Mouse (Mus musculus) kidney, adult 8-10 months (tissue): ENCODE results near the gene Olfr1008.
"Not testable (repeated sequence)": the region's sequence is repeated elsewhere in the genome, so short reads cannot be mapped to it uniquely, and the experiment has no call there.

ENCODE experiments used
- DNase-seq, 2 experiments: peaks; one replicate each; pipeline ENCODE4 v3.0.0; 2022

The Olfr1008 gene

DNA sequence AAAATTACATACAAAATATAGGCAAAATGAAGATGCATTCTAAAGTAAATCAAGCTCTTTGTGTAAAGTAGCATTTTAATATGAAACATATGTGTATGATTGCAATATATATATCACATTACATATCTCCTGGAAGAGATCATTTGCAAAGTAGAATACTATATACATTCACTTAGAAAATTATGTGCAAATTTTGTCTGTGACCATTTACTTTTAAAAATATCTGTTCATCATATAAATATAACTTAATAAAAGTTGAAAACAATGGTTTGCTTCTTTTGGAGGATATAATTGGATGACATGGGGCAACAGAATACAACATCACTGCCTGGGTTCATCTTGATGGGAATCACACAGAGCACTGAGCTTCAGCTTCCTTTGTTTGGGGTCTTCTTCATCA is at the start of gene Olfr1008:
Gene Olfr1008, plus strand, starts transcription at position 301 of the 400 bp plus-strand sequence.
- DNase-seq = no peak

DNA sequence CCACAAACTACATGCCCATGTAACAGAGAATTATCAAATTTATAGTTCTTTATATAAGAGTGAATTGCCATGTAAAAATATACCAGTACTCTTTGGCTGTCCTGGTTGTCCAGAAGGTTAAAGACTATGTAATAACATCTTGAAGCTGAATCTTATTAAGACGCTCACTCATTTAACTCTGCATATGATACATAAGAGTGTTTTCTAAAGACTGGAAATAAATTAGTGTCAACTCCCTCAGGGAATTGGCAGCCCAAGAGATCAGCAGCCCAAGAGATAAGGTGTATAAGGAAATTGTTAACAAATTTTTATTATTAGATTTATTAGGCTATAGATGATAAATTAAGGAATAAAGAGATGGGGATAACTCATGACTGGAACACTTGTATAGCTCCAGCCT is 38.6 kb upstream of the Olfr1008 start, which contains the start of gene Olfr1002:
Gene Olfr1002, minus strand, starts transcription at position 101 of the 400 bp plus-strand sequence.
- DNase-seq = no peak

DNA sequence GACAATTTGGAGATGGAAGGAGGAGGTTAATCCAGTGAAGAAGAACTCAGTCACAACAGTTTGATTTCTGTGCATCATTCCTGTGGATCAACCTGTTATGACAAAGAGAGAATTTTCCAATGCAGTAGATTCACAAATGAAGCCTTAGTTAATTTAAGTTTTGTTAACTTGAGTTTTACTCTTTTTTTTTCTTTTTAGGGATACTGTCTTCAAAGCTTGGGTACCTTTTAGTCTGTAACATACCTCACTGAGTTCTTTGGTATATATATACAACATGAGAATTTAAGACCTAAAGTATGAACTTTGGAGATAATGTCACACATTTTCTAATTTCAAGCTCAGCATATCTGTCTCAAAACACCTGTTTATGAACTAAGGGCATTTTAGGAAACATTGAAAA is 24.9 kb upstream of the Olfr1008 start, which contains the start of gene Olfr154:
Gene Olfr154, minus strand, starts transcription at position 101 of the 400 bp plus-strand sequence.
- DNase-seq = not testable (repeated sequence)

DNA sequence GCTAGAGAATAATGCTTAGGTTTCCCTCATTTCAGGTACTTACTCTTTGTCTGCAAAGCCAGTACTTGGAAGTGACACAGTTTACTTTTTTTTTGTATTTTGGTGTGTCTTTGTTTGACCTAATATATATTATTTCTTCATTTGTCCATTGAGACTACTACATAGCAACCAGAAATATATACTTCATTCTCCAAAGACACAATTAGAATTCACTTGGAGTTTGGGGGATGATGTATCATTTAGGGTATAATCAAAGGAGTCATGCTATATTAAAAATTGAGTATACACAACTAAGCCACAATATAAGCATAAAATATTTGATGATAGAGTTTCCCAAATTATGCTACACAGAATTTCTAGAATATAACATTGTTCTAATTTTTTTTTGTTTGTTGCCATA is 10.6 kb upstream of the Olfr1008 start, which contains the start of gene Olfr1006:
Gene Olfr1006, minus strand, starts transcription at position 101 of the 400 bp plus-strand sequence.
- no peak for DNase-seq

DNA sequence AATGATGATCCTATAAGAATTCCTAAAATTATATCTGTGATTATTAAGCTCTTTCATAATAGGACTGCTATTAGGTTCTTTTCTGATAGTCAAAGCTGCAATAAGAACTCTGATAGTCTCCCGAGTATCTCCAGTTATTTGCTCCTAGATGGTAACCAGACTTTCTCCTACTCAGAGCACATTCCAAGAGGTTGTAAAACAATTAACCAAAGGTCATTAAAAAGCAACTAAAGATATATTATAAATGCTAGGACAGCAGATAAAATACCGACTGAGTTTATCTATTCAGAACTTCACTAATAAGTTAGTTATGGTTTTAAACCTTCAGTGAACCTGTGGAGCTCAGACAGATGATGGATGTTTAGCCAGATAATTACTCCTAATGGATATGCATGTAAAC is 21.4 kb downstream of the Olfr1008 start:
- DNase-seq = not testable (repeated sequence)

DNA sequence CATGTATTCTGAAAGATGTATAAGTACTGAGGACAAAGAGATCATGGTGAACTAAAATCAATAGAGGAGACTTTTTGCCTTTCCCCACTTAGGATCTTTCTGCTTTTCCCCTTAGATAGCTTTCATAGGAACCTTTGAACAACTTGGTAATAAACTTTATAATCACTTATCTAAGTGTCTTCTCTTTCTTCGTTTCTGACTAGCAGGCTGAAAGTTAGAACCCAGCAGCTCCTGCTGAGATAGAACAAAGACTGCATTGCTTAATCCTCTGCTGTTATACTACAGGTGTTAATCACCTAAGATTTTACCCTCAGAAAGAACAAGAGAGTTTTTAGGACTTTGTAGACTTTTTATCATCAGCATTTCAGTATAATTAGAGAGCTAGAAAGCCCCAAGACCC is 21.9 kb downstream of the Olfr1008 start:
- DNase-seq = no peak

DNA sequence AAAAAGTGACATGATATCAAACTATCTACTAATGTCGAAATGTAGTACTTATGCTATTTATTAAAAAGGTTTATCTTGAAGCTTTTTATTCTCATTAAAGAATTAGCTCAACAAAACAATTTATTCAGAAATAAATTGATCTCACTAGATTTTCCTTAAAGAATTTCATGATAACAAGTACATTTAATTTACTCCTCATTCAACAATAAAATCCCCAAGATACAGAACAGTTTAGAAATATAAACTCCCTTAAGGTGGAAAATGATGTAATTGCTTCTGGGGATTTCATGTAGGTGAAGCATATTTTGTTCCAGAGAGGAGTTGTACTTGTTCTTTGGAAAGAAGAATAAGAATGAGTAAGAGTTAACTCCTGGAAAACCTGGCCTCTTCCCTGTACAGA is 25.9 kb downstream of the Olfr1008 start, which contains the start of gene Olfr1009:
Gene Olfr1009, plus strand, starts transcription at position 301 of the 400 bp plus-strand sequence.
- DNase-seq = no peak

DNA sequence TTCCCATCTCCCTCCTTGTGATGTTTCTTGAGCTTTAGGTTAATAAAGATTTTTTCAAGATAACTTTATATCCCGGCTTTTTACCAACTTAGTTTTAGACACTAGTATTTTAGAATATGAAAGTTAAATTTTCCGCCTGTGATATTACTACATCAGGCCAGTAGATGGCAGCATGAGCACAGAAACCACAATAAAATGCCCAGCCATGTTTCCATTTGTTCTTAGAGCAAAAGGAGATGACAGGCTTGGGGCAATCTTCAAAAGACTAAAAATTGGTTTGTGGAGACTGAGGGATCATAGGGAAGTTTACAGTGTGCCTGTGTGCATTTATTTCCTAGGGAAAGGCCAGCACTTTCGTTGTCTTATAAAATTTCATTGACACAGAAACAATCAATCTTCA is 36.6 kb downstream of the Olfr1008 start:
- DNase-seq = no peak
